Mouse (Mus musculus): ENCODE data around the gene Vmn2r75. TPM values are rescaled to one million over a fixed set of nuclear protein-coding genes. Genes with fewer than 3 reads are reported as not detected.
A peak's percentile ranks its signal among the peaks of the same experiment; 100 is the strongest.
"Not testable (repeated sequence)": the region's sequence is repeated elsewhere in the genome, so short reads cannot be mapped to it uniquely, and the experiment has no call there.

Vmn2r75 gene
- not detected in 2 replicates for polyA plus RNA-seq (2014; fragmentation: Nextera tagmentation; extraction: Ambion mirVana)

DNA sequence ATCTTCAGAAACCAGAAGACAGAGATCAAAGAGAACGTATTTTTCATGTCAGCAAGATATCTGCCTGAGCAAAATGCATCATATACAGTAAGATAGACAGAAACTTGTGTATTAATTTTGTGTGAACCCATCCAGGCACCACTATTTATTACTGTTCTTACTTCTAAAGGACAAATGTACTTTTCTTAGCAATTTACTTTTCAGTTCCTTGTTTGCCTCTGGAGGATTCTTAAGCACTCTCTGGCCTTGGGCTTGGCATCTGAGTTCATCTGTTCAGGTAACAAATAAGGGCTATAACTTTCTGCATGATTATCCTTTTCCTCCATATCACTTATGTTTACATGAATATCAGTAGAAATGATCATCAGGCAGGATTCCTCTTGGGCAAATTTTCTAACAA, at the start of gene Vmn2r75:
Gene Vmn2r75 (minus strand): TSS at position 101 of the 400 bp plus-strand sequence.
- H3K27me3 ChIP-seq (replicated peaks; ENCODE audit: control insufficient read depth, insufficient read depth, low read length); H3K27ac ChIP-seq (replicated peaks; ENCODE audit: low read depth, low read length); H3K9ac ChIP-seq (ENCODE audit: low read depth, low read length); DNase-seq (ENCODE audit: low spot score); H3K4me2 ChIP-seq (ENCODE audit: low read depth, low read length); H3K36me3 ChIP-seq (ENCODE audit: control insufficient read depth, insufficient read depth, low read length); H3K4me3 ChIP-seq (ENCODE audit: low read depth, low read length); ATAC-seq (ENCODE audit: low read depth); H3K9me3 ChIP-seq (ENCODE audit: control insufficient read depth, low read length); H3K4me1 ChIP-seq (ENCODE audit: control insufficient read depth, insufficient read depth, low read length): not testable (repeated sequence)
- WGBS = 63% methylated on average over 1 of the region's 1 CpGs

DNA sequence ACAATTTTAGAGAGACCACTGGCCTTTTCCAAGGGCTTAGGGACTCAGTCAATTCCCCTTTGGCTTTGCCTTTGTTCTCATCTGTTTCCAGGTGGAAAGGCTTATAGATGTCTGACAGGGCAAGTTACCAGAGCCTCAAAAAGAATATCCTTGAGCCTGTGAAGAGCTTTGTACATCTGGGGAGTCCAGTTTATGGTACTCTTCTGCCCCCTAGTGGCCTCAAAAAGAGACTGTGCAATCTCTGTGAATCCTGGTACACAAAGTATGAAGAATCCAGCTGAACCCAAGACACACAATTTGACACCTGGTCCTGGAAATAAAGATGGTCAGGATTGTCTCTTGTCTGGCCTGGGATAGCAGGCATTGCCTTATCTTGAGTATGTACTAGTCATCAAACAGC, 39.8 kb upstream of the Vmn2r75 start:
- Histone ChIP-seq H3K36me3 (ENCODE audit: control insufficient read depth, insufficient read depth, low read length) (no peaks in the 10 kb centered on the region), H3K27me3 (replicated peaks; ENCODE audit: control insufficient read depth, insufficient read depth, low read length) (no peaks in the 10 kb centered on the region), H3K9me3 (ENCODE audit: control insufficient read depth, low read length) (no peaks in the 10 kb centered on the region), H3K4me1 (ENCODE audit: control insufficient read depth, insufficient read depth, low read length) (no peaks in the 10 kb centered on the region), H3K4me3 (ENCODE audit: low read depth, low read length) (no peak overlapping the region), H3K27ac (replicated peaks; ENCODE audit: low read depth, low read length) (no peak overlapping the region), H3K4me2 (ENCODE audit: low read depth, low read length) (no peak overlapping the region), H3K9ac (ENCODE audit: low read depth, low read length) (no peak overlapping the region)
- ATAC-seq (ENCODE audit: low read depth) = no peak
- DNase-seq (ENCODE audit: low spot score) = peak; percentile 3

Other genes with a start within 250 kb of the Vmn2r75 start
- gene Vmn2r74, start 210.1 kb downstream of the Vmn2r75 start, polyA plus RNA-seq (2014; fragmentation: Nextera tagmentation; extraction: Ambion mirVana) = not detected in 2 replicates
- 0.07 TPM in 1 of 2 replicates, not detected in the other for gene Vmn2r76, start 74.5 kb upstream of the Vmn2r75 start, polyA plus RNA-seq (2014; fragmentation: Nextera tagmentation; extraction: Ambion mirVana)
- gene Olfr310, start 105.4 kb upstream of the Vmn2r75 start, polyA plus RNA-seq (2014; fragmentation: Nextera tagmentation; extraction: Ambion mirVana) = not detected in 2 replicates
- not detected in 2 replicates for gene Olfr309, start 141.9 kb upstream of the Vmn2r75 start, polyA plus RNA-seq (2014; fragmentation: Nextera tagmentation; extraction: Ambion mirVana)
- gene Olfr308, start 153.9 kb upstream of the Vmn2r75 start, polyA plus RNA-seq (2014; fragmentation: Nextera tagmentation; extraction: Ambion mirVana) = not detected in 2 replicates
- gene Olfr307, start 165.8 kb upstream of the Vmn2r75 start, polyA plus RNA-seq (2014; fragmentation: Nextera tagmentation; extraction: Ambion mirVana) = not detected in 2 replicates
- gene Olfr305, start 195.2 kb upstream of the Vmn2r75 start, polyA plus RNA-seq (2014; fragmentation: Nextera tagmentation; extraction: Ambion mirVana) = not detected in 2 replicates
- not detected in 2 replicates for gene Olfr304, start 214.9 kb upstream of the Vmn2r75 start, polyA plus RNA-seq (2014; fragmentation: Nextera tagmentation; extraction: Ambion mirVana)
- 0.04 TPM in 1 of 2 replicates, not detected in the other for gene Olfr303, start 226.0 kb upstream of the Vmn2r75 start, polyA plus RNA-seq (2014; fragmentation: Nextera tagmentation; extraction: Ambion mirVana)
- gene Olfr301, start 232.1 kb upstream of the Vmn2r75 start, polyA plus RNA-seq (2014; fragmentation: Nextera tagmentation; extraction: Ambion mirVana) = not detected in 2 replicates

All from embryonic facial prominence, embryonic 14.5 days (tissue).